Mouse (Mus musculus) lung, postnatal 36 days (tissue): ENCODE results near the gene Slc1a2.
A peak's percentile ranks its signal among the peaks of the same experiment; 100 is the strongest.

ENCODE experiments used
- DNase-seq: peaks from one replicate; pipeline ENCODE4 v3.0.0; 2022; ENCODE audit warnings: mixed read lengths

Slc1a2 gene

DNA sequence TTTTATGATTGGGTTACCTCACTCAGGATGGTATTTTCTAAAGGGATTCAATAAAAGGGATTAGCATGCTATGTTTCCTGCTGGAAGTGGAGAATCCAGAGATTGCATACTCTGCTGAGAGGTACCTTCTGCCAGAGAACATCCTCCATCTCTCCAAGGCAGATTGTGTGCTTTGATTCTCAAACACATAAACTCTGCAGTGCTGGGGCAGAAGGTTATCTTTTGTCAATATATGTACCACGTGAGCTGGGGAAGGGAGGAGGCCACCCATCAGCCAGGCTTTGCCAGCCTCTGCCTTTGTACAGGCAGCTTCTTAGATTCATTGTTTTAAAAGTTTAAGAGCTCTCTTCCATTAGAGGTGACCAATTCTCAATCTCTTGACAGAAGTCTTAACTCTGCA, 57.3 kb downstream of the Slc1a2 start:
- DNase-seq: no peak

DNA sequence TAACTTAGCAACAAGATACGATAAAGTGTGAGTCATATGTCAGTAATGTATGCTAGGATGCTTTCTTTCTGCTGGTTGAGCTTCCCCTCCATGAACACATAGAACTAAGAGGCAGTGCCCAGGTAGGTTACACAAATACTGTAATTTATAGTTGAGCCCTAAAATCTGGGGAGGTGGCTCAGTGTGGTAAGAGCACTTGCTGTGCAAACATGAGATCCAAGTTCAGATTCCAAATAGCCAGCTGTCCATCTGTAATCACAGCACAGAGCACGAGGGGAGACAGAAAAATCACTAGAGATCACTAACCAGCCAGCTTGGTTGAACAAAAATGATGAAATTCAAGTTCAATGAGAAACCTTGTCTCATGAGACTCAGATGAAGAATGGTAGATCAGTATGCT, 63.4 kb downstream of the Slc1a2 start:
- no peak for DNase-seq

DNA sequence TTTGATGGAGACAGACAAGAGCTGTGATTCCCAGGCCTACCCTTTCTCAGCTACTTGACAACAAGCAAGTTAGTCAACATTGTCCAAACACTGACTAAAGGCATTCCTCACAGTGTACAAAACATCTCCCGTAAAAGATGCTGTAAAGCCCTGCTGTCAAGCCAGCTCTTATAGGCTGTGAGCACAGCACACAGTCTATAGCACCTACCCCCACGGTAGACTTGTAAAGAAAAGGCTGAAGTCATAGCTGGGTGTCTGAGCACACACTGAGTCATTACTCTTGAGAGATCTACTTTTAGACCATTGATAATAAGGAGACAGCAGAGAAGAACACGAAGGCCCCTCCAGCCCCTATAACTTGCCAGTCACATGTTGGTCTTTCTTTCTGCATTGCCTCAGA, 66.6 kb downstream of the Slc1a2 start:
- DNase-seq: no peak

DNA sequence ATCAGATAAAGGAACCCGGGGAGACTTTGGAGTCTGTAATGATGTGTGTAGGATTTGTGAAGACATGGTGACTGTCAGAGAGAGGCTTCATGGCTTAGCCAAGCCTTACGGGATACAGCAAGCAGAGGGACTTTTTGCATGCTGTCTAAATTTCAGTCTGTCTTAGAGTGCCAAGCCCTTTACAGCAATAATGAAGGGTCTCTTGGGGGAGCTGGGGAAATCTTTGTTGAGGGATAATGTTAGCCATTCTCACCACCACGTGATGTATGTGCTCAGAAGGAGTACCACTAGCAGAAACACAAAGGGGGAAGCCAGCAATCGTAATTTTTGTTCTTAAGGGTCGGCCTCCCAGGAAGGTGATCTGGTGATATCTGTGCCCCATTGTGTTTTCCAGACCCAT, 71.9 kb downstream of the Slc1a2 start:
- no peak for DNase-seq

DNA sequence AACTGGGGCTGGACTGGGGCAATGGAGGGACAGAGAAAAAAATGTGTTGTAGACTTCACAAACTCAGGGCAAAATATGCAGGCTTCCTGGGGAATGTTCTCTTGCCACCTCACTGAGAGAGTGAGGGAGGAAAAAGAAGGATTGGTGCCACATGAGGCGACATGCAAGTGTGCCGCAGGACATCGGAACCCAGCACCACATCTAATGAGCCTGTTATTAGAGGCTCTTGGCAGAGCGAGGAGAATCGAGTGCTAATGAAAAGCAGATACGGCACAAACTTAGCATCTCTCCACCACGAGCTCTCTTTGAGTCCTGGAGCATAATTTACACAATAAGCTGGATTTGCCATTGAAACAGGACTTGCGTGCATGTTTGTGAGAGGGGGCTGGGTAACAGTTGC, 72.3 kb downstream of the Slc1a2 start:
- no peak for DNase-seq

DNA sequence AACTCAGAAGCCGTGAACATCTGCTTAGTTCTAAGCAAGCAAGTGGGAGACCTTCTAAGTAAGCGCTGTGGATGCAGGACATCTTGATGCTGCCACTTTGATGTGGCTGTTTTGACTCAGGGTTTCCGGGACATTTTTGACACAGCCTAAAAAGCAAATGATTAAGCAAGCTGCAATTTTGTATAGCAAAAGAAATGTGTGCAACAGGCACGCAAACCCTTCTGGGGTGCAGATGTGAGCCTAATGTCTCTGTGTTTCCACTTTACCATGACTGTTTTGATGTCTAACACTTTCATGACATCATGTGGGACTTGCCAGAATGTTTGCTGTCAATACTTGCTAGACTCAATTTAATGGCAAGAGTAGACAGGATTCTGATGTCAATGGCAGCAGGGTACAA, 74.7 kb downstream of the Slc1a2 start:
- no peak for DNase-seq

DNA sequence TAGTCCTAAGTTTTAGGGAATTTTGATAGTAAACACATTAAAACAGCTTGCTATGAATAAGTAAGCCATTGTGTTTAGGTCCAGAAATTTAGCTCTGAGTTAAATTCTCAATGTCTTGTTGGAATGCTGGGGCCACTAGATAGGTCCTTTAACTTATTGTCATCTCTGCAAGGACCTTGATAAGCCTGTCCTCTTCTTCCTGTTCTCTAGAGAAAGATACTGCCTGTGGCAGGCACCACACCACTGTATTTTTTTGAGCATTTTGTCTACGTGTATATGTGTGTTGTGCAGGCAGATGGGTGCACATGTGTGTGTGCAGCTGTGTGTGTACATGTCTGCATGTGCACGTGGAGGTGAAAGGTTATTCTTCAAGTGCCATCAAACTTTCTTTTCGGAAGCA, 75.6 kb downstream of the Slc1a2 start:
- DNase-seq: no peak

DNA sequence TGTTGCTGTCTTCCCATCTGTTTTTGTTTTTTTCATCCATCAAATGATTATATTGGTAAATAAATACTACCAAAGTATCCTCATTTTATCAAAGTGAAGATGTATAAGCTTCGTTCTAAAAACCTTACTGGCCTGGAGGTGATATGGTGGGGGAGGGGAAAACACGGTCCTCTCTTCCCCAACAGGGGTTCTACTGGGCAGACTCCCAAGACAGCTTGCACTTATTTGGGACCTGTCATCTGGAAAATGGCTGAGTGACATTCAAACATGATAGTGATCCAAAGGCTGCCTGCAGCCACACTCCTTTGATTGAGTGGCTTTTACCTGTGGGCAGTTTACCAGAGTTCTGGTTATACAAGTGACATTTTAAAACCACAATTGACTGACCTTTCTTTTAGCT, 76.6 kb downstream of the Slc1a2 start:
- no peak for DNase-seq

DNA sequence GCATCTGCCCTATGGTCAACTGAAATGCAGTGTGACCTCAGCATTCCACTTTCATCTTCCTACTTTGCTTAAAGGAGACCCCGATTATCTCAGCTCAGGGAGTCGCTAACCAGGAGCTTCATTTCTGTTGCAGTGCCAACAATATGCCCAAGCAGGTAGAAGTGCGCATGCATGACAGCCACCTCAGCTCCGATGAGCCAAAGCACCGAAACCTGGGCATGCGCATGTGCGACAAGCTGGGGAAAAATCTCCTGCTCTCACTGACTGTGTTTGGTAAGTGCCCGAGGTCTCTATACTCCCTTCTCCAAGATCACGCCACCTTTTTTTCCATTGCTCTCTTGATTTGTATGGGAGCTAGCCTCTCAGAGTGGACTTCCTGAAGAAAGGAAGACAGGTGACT, 77.4 kb downstream of the Slc1a2 start:
- DNase-seq: no peak

DNA sequence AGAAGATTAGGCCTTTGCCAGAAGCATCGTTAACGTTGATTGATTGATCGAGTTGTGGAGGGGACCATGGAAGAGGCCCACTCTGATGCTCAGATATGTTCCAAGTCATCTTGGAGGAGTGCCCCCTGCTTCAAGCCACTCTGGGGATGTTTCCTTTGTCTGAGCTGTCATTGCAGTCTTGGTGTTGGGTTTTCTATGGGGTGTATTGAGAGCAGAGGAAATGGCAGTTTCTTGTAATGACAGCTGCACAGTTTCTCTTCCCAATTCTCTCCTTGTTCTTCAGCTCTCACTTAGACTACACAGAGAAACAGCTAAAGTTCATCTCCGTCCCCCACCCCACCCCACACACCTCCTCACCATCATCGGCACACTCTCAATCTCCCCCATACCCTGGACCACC, 78.0 kb downstream of the Slc1a2 start:
- DNase-seq: no peak

DNA sequence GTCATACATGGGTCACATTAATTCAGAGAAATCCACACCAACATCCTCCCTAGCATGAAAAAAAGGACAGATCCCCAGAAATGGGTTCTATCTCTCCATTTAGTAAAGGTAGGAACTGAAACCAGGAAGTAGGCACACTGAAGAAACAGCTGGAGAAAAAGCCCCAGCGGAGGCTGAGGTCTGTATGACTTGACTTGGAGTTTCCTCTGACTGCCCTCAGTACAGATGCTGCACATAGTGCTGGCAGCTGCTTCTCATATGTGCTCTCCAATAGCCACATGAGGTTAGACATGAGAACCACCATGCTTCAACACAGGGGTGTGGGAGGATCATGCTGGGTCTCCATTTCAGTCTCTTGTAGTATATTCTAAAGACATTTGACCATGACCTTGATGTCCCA, 80.4 kb downstream of the Slc1a2 start:
- no peak for DNase-seq

DNA sequence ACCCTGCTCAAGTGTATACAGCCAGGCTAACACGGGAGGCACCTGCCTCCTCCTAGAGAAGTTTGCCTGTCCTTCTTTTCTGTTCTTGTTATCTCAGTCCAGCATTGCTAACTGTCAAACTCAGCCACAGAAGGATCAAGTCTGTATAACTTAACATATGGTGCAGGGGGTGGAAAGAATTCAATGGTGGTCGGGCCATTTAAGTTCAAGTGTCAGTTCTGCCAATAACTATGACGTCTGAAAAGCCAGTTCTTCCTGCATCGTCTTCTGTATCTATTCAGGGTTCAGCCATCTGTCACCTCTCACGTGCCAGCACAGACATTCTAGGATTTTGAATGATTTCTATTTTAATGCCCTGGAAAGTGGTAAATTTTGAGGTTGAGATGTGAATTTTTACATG, 84.2 kb downstream of the Slc1a2 start:
- no peak for DNase-seq

DNA sequence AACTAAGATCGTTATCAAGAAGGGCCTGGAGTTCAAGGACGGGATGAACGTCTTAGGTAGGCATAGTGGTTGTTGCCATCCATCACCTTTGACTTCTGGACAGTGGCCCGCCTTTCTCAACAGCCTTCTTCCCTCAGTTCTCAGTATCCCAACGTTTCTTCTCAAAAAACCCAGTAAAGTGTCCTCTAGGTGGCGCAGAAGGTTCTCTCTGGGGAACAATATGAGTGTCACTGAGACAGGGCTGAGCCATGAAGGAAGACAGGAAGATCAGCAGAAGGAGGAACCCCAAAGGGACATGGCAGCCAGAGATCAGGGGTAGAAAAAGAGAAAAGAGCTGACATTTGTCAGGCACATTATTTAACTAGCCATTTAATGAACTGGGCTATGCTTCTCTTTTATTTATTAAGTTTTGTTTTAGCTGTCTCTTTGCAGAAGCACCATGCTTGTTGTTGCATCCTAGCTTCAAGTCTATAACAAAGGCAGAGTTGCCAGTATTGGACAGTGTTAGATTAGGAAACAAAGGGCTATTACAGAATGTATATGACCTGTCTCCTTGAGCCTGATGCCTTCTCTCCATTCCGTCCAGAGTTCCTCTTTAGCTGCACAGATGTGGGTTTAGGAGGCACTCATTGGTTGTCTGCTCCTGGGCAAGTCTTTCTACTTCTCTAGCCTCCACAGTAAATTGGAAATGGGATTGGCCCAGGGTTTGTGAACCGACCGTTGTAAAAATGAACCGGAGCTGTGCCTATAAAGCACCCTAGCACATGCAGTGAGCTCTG, 85.6 kb downstream of the Slc1a2 start:
- peak; percentile 94 for DNase-seq

DNA sequence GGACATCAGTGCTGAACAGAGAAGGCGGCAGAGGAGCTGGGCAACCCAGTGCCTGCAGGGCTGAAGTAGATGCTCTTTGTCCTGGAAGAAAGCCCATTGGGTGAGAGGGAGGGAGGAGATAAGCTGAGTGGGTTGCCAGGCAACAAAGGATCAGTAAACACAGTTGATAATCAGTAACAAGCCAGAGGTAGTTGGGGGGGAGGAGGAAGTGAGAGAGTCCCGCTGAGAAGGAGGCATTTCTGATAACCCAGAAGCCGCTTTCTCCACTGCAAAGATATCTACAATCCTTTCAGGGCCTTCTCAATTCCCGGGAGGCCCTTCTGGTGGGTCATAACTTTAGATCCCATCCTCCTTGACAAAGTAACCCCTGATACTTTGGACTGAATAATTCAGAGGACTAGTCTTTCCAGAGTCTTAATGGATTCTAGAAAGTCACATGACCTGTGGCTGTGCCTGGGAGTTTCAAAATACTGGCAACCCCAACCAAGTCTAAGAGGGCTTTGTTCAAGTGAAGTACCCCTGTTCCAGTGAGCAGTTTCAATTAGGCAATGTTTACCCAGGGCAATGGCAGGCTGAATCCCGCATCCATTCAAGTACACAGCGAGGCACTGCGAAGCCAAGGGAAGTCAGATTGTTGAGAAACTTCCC, 86.9 kb downstream of the Slc1a2 start:
- DNase-seq: peak; percentile 95

DNA sequence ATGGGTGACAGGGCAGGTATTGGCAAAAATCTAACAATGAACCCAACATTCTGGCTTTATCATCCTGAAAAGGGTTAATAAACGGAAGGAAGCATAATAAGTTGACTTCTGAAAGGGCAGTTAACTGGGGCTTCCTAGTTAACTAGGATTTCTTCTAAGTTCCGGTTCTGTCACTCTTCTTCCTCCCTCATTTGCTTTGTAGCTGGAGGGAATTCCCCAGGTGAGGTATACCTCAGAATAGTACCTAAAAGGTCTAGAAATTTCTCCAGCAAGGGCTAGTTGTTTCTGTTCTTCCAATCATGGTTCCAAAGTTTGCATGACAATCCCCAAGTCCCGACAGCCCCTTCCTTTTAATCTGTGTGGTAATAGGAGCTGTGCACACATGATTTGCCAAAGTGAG, 89.3 kb downstream of the Slc1a2 start:
- DNase-seq: no peak

DNA sequence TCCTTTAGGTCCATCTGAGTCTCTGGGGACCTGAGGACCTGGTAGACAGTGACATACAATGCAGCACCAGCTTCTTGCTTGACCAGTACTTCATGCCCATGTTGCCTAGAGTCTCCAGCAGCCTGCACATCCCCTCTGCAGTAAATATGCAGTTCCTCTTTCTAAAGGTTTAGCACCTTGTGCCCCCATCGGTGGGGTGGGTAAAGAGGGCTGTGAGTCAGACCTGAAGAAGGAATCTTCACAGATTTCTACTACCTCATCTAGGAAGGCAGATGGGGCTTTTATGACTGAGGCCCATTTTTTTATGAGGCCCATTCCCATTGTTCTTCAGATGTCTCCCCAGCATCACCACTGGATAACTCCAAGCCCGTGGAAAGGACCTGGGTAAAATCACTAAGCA, 91.5 kb downstream of the Slc1a2 start:
- no peak for DNase-seq

DNA sequence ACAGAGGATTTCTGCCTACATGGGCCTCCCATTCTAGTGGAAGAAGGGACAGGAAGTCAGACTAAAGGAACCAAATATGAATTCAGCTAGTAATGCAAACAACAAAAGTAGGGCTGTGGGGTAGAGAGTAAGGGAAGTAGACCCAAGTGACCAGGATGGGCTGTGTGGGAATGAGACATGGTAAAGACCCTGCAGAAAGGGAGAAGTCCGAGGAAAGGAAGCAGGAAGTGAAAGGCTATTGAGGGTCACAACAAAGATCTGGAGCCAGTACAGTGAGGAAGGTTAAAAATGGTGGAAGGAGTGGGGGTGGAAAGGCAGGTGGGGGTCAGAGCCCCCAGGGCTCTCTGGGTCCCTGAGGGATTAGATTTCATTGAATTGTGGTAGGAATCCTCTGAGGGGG, 93.4 kb downstream of the Slc1a2 start:
- no peak for DNase-seq

DNA sequence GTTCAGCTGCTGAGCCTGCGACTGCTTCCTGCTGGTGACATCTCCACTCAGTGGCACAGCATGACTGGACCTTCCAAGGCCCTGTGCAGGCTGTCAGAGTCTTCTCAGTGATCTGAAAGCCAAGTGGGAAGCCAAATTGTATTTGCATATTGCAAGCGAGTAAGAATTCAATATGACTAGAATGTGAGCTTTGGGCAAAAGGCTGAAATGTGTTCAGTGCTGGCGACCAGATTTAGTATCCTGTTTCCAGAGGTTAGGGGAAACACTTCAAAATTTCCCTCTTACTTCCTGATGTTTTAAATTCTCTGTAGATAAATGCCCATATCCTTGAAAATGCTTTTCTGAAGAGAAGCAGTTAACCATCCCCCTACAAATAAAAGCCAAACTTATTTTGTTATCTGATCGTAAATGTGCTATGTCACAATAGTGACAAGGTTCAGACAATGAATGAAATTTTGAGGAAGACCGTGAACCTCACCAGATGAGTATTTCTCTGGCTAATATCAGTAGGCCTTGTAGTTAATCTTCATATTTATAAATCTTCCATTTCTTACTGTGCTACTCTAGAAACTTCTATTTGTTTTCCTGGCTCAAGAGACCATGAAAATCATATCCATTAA, 98.9 kb downstream of the Slc1a2 start:
- DNase-seq: no peak

DNA sequence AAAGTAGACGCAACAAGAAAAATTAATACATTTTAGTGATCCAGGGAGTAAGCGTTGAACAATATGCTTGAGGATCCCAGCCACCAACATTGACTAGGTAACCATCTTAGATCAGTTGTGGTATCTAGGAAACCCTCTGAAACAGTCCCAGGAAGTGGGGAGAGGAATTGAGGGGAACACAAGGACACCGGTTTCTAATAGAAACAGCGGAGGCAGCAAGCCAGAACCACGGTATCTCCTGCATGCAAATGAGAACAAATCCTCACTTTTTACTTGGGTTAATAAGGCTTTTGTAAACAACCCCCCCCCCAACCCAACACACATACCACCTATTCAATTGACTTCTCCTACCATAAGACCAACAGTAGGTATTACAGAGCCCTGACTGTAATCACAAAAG, 101.0 kb downstream of the Slc1a2 start:
- DNase-seq: no peak

DNA sequence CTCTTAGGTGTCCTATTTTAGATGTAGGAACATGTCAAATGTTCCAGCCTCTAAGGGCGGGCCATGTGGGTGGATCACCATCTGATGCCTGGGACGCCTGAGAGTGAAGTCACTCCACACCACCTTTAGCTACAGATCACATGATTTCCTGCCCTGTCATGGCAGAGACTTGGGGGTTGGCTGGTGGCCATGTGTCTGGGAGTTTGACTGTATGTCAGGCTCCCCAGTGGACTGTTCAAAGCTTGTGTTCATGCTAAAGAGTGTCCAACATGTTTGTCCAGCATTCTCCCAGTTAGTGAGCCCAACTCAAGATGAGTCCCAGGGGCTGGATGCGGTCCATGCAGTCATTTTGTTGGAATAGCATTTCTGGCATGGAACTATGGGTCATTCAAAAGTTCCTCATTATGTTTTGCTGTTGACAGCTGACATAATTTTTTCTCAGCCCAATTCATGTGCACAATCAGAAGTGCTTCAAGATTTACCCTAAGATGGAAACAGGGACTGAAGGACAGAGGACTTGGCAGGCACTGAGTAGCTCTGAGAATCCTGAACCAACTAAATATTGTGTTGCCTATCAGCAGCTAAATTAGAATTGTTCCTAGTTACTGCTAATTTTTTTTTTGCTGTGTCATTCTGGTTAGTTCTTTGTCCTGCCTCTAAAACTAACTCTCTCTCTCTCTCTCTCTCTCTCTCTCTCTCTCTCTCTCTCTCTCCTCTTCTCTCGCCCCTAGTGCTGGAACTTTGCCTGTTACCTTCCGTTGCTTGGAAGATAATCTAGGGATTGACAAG, 102.0 kb downstream of the Slc1a2 start:
- DNase-seq: no peak

DNA sequence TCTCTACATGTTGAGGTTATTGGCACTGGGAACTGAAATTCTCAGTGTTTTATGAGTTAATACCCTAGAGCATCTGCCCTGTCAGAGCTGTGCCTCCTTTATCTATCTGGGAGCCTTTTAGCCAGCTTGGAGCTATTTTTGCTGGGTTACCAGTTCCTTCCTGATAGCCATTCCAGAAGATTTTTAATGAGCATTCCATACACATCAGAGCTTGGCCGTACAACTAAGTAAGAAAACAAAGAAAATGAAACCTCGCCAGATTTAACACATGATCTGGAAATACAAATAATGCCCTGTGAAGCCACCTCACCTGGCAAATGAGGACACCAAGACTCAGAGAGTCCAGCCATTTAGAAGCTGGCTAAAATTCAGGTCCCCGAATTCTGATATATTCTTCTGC, 104.7 kb downstream of the Slc1a2 start:
- no peak for DNase-seq

DNA sequence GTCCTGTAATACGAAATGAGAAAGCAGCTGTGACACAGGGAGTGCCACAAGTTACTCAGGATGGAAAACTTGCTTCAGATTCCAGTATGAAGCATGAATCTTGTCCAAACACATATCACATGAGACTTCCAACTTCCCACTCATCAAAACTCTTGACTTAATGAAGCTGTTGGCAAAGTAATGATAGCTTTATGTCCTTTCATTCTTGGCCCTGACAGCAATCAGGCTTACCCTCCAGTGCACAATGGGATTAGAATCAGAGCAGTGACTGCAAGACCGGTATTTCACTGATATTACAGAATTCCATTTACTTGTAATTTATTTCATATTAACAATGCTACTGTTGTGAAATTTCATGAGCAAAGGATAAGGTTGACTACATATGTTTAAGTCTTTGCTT, 105.5 kb downstream of the Slc1a2 start:
- DNase-seq: no peak

DNA sequence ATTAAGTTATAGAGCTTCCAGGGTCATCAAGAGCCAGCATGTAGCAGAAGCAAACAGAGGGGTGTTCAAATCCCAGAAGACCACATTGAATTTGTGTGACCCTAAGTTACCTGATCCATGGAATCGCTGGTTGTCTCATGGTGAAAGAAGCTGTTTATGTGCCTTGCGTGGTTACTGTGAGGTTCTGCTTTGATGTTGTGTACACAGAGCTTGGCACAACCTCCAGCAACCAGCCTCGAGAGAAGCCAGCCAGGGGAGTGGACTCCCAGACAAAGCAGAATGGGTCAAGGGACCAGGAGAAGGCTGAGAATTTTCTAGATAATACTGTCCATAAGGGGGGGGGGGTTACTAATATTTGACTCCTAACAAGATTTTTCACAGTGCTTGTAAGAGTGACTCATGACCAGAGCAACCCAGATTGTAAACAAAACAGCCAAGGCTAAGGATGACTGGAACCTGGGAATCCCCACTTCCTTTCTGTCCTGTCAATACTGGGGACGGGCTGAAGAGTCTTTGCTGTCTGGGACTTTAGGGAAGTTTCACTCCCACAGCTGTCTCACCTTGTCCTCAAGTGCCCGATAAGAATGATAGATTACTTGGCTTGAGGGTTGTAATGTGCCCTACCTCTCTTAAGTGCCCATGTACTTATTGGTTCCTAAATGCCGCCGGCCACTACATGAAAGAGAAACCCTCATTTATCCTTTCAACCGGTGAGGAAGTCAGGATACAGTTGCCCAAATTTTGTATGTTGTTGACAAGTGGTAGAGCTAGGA, 106.3 kb downstream of the Slc1a2 start:
- no peak for DNase-seq
